Comparison of ENCODE assay signal across 8 mouse cellular contexts in the genomic region with DNA sequence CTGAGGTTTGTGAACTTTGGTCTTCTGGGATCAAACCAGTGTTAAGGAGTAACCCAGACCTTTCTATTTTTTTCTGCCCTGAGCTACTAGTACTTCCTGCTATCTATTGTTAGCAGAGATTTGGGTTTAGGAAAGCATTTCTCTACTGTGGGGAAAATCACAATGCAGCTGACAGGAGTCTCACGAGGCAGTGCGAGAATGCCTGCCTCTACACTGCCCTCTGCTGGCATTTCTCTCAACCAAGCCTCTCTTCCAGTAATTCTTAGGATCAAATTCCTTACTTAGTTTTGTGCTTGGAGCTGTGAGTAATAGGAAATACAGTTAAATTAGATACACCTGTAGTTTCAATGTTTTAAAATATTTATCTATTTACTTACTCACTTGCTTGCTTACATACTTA.
DNase-seq lines count a peak whose midpoint lies in the region; ATAC-seq lines count a peak whose summit lies in the region.

No protein-coding gene starts in this region.

- H3K4me2 ChIP-seq in heart, embryonic 11.5 days: no peak overlapping the region
- H3K4me2 ChIP-seq in lung, embryonic 16.5 days (ENCODE audit: low read depth, low read length): no peak overlapping the region

- ATAC-seq in heart, embryonic 11.5 days (replicated peaks; ENCODE audit: insufficient number of reproducible peaks, low FRiP score, low TSS enrichment): no peak
- 0 out of 2 replicates have a peak, but pooled peaks have one; percentile 38 for ATAC-seq in lung, embryonic 16.5 days (ENCODE audit: low read depth)

- H3K9me3 ChIP-seq in heart, embryonic 11.5 days (replicated peaks; ENCODE audit: control insufficient read depth, low read length): no peaks in the 10 kb centered on the region
- H3K9me3 ChIP-seq in lung, embryonic 16.5 days (ENCODE audit: control insufficient read depth, low read length): no peaks in the 10 kb centered on the region

- no peak overlapping the region for H3K4me3 ChIP-seq in heart, embryonic 11.5 days (ENCODE audit: low read depth, low read length)
- no peak overlapping the region for H3K4me3 ChIP-seq in lung, embryonic 16.5 days (ENCODE audit: low read length)

- H3K27me3 ChIP-seq in heart, embryonic 11.5 days (ENCODE audit: control insufficient read depth, insufficient read depth, low read length): no peaks in the 10 kb centered on the region
- H3K27me3 ChIP-seq in lung, embryonic 16.5 days (ENCODE audit: control insufficient read depth, insufficient read depth, low read depth, low read length): no peaks in the 10 kb centered on the region

- no peak overlapping the region for H3K27ac ChIP-seq in heart, embryonic 11.5 days (ENCODE audit: low read depth, low read length)
- H3K27ac ChIP-seq in lung, embryonic 16.5 days (ENCODE audit: low read length): no peak overlapping the region

- DNase-seq in heart, adult 11 months: peak; percentile 80
- peak; percentile 40 to 43 for DNase-seq in adrenal gland, adult 18-20 months (ENCODE audit: low spot score in 2 of 2)
- peak; percentile 82 for DNase-seq in embryo, embryonic 10 days (ENCODE audit: low spot score)
- peak; percentile 36 to 57 for DNase-seq in gastrocnemius, postnatal 4 days (ENCODE audit: low spot score in 2 of 2)
- peak; percentile 4 for DNase-seq in large intestine, adult 2 months (ENCODE audit: low read depth, low spot score)
- DNase-seq in right cerebral cortex, adult 18-20 months: peak; percentile 71

- H3K4me1 ChIP-seq in heart, embryonic 11.5 days (ENCODE audit: control insufficient read depth, insufficient read depth, low read length): no peaks in the 10 kb centered on the region
- H3K4me1 ChIP-seq in lung, embryonic 16.5 days (replicated peaks; ENCODE audit: control insufficient read depth, insufficient read depth, low read length): no peaks in the 10 kb centered on the region

- no peaks in the 10 kb centered on the region for H3K36me3 ChIP-seq in heart, embryonic 11.5 days (ENCODE audit: control insufficient read depth, insufficient read depth, low read length)
- no peaks in the 10 kb centered on the region for H3K36me3 ChIP-seq in lung, embryonic 16.5 days (ENCODE audit: control insufficient read depth, insufficient read depth, low read length)

- 9% methylated on average over 2 of the region's 2 CpGs for WGBS in heart, embryonic 11.5 days (ENCODE audit: insufficient replicate concordance)
- WGBS in large intestine, adult 2 months: 5% methylated on average over 2 of the region's 2 CpGs
- 6% methylated on average over 2 of the region's 2 CpGs for WGBS in lung, embryonic 16.5 days

- no peak overlapping the region for H3K9ac ChIP-seq in heart, embryonic 11.5 days (ENCODE audit: low read depth, low read length)
- H3K9ac ChIP-seq in lung, embryonic 16.5 days (ENCODE audit: low read length): no peak overlapping the region

Comparison
In these comparisons a context has a peak if more than half of its experiments do, and no peak if none do; other contexts are left out.
1. DNase-seq: peak in every context shown above with its lines; median percentile 82 in embryo, embryonic 10 days; 80 in heart, adult 11 months; 71 in right cerebral cortex, adult 18-20 months; 46 in gastrocnemius, postnatal 4 days; 42 in adrenal gland, adult 18-20 months; 4 in large intestine, adult 2 months.